Mouse (Mus musculus) CH12.LX (cell line): ENCODE results near the gene Hist1h1t. TPM values are rescaled to one million over a fixed set of nuclear protein-coding genes. Genes with fewer than 3 reads are reported as not detected.

ENCODE experiments used
- DNase-seq: peaks from one replicate; pipeline ENCODE4 v3.0.0-alpha.2; 2013; ENCODE audit errors: extremely low read depth
- H3K27ac ChIP-seq: 2 replicates; pipeline ENCODE4 v1.5.1; 2012; ENCODE audit warnings: low read depth, mild to moderate bottlenecking, control low read depth, moderate library complexity; ENCODE audit not compliant: insufficient read depth
- H3K27me3 ChIP-seq: replicated peaks from 2 replicates; pipeline ENCODE3; 2012; ENCODE audit warnings: inconsistent platforms
- H3K36me3 ChIP-seq, 2 experiments: replicated peaks in 1 of 2; 2 replicates each; pipeline versions ENCODE3 to v1.6.1; 2012; ENCODE audit warnings: inconsistent platforms in 1 of 2, low read length in 1 of 2, mild to moderate bottlenecking in 1 of 2, mixed read lengths in 1 of 2, moderate library complexity in 1 of 2; ENCODE audit not compliant: control insufficient read depth in 1 of 2, insufficient read depth in 1 of 2
- H3K4me1 ChIP-seq, 2 experiments: 2 replicates each; pipeline ENCODE4 v1.6.1; 2012; ENCODE audit warnings: inconsistent platforms in 1 of 2, moderate library complexity in 1 of 2; ENCODE audit not compliant: insufficient read depth in 2 of 2, control insufficient read depth in 1 of 2
- H3K4me2 ChIP-seq: 2 replicates; pipeline ENCODE4 v1.6.1; 2012; ENCODE audit warnings: low read depth, mild to moderate bottlenecking, control low read depth; ENCODE audit not compliant: poor library complexity, insufficient read depth, severe bottlenecking
- H3K4me3 ChIP-seq, 3 experiments: fragments of 150-350 bp in 1 of 3; sonication (generic) in 1 of 3; replicated peaks in 1 of 3; 2 replicates each; pipeline versions ENCODE3 to v1.5.1; 2011 to 2012; ENCODE audit warnings: low read depth in 2 of 3, low read length in 2 of 3, mild to moderate bottlenecking in 2 of 3, moderate library complexity in 2 of 3, control low read depth in 1 of 3, improper control_type of control experiment in 1 of 3, inconsistent platforms in 1 of 3, mixed read lengths in 1 of 3; ENCODE audit not compliant: poor library complexity in 1 of 3
- H3K79me2 ChIP-seq: replicated peaks from 2 replicates; pipeline ENCODE4 v1.6.1; 2012; ENCODE audit warnings: mild to moderate bottlenecking, moderate library complexity; ENCODE audit not compliant: control insufficient read depth, poor library complexity, insufficient read depth, severe bottlenecking; ENCODE audit errors: extremely low read depth
- H3K9ac ChIP-seq: 2 replicates; pipeline ENCODE4 v1.6.1; 2012; ENCODE audit warnings: low read depth, mild to moderate bottlenecking, control low read depth, moderate library complexity; ENCODE audit not compliant: insufficient read depth
- H3K9me3 ChIP-seq: replicated peaks from 2 replicates; pipeline ENCODE3; 2012; ENCODE audit warnings: low read length, inconsistent platforms, mixed read lengths
- BHLHE40 ChIP-seq: IDR thresholded peaks from 2 replicates; pipeline ENCODE4 v1.6.1; 2011; ENCODE audit warnings: mild to moderate bottlenecking, low read depth, low read length, improper control_type of control experiment
- CHD2 ChIP-seq: IDR thresholded peaks from 2 replicates; pipeline ENCODE4 v1.6.1; 2011; ENCODE audit warnings: low read length, improper control_type of control experiment
- EP300 ChIP-seq: IDR thresholded peaks from 2 replicates; pipeline ENCODE4 v1.6.1; 2011; ENCODE audit warnings: low read length, improper control_type of control experiment
- ETS1 ChIP-seq: conservative IDR thresholded peaks from 2 replicates; pipeline ENCODE4 v1.6.1; 2012; ENCODE audit warnings: low read depth, mild to moderate bottlenecking, inconsistent platforms, low read length, improper control_type of control experiment, moderate library complexity
- HCFC1 ChIP-seq: IDR thresholded peaks from 2 replicates; pipeline ENCODE4 v1.6.1; 2012; ENCODE audit warnings: low read depth, mild to moderate bottlenecking, inconsistent platforms, low read length, improper control_type of control experiment
- JUND ChIP-seq: conservative IDR thresholded peaks from 2 replicates; pipeline ENCODE4 v1.6.1; 2011; ENCODE audit warnings: low read depth, low read length, improper control_type of control experiment
- MAFK ChIP-seq: IDR thresholded peaks from 2 replicates; pipeline ENCODE4 v1.6.1; 2011; ENCODE audit warnings: low read length, improper control_type of control experiment; ENCODE audit not compliant: insufficient replicate concordance
- MEF2A ChIP-seq: IDR thresholded peaks from 2 replicates; pipeline ENCODE4 v1.6.1; 2014; ENCODE audit warnings: low read depth, mild to moderate bottlenecking, inconsistent platforms, low read length, improper control_type of control experiment, borderline replicate concordance
- NELFE ChIP-seq: IDR thresholded peaks from 2 replicates; pipeline ENCODE4 v1.6.1; 2011; ENCODE audit warnings: low read depth, low read length, improper control_type of control experiment
- PAX5 ChIP-seq: IDR thresholded peaks from 2 replicates; pipeline ENCODE4 v1.6.1; 2012; ENCODE audit warnings: low read length, inconsistent platforms, mixed read lengths
- POLR2AphosphoS2 ChIP-seq: IDR thresholded peaks from 2 replicates; pipeline ENCODE4 v1.6.1; 2011; ENCODE audit warnings: low read depth, low read length, improper control_type of control experiment
- SIN3A ChIP-seq: IDR thresholded peaks from 2 replicates; pipeline ENCODE4 v1.6.1; 2012; ENCODE audit warnings: low read length, improper control_type of control experiment, inconsistent platforms
- TBP ChIP-seq: conservative IDR thresholded peaks from 2 replicates; pipeline ENCODE4 v1.6.1; 2011; ENCODE audit warnings: low read depth, low read length, improper control_type of control experiment
- dilution Hi-C: fragments of 300-500 bp; cut with MboI; formaldehyde crosslinking; loops from 2 replicates; pipeline ENCODE4 v1.14.3; 2020; ENCODE audit warnings: low sequenced_read_pairs; ENCODE audit not compliant: extremely low pct_unique_long_range_greater_than_20kb, extremely low pct_ligation_motif_present
- in situ Hi-C: fragments of 300-500 bp; cut with MboI; formaldehyde crosslinking; loops from 3 replicates; pipeline ENCODE4 v1.14.3; 2019; ENCODE audit warnings: low sequenced_read_pairs, low pct_ligation_motif_present, low pct_unique_long_range_greater_than_20kb, mixed read lengths
- polyA plus RNA-seq: library from polyadenylated mRNA; unstranded; fragments of >175 nt; gene quantifications from 2 replicates; pipeline ENCODE4 v1.2.1, GENCODE M21; 2012; ENCODE audit warnings: low read depth; ENCODE audit not compliant: insufficient read length
- total RNA-seq, 2 experiments: library from RNA; depleted of rRNA; stranded (reverse); fragments of 300-350 nt in 1 of 2; fragments of >200 nt in 1 of 2; gene quantifications; 2 replicates each; pipeline ENCODE4 v1.2.3; 2012 to 2014

Hist1h1t gene
- total and polyA plus RNA-seq, 3 experiments = 0.38 TPM; not detected in 2

GRCm38 (mm10) chr13:23685121-23685861 lies 10.3 kb upstream of the Hist1h1t start:
- no peak for TF ChIP-seq PAX5
- TF ChIP-seq NELFE = 0 out of 2 replicates have a peak, but pooled peaks have one; percentile 24
- 0 out of 2 replicates have a peak, but pooled peaks have one; percentile 14 for TF ChIP-seq TBP
- TF ChIP-seq, all 38 proteins: peak for 2
- Histone ChIP-seq H3K9ac (peak overlapping the region; percentile 91), H3K4me3 (peak overlapping the region; percentile 39 to 66 (median 47)), H3K9me3 (no peaks in the 10 kb centered on the region), H3K27ac (peak overlapping the region; percentile 99), H3K4me2 (peak overlapping the region; percentile 97), H3K27me3 (no peaks in the 10 kb centered on the region), H3K79me2 (no peaks in the 10 kb centered on the region), H3K4me1 (peaks cover 11 to 40% of the 10 kb centered on the region in 2 experiments; a peak in 3 of 4 replicates), H3K36me3 (no peaks in the 10 kb centered on the region)
- in situ Hi-C loops = loop anchor here (10.0 kb wide), 1 partner anchor 50 kb away; no protein-coding TSS in a partner anchor
- peak; percentile 72 for DNase-seq
- dilution Hi-C loops = no loop called here

- H3K9ac ChIP-seq = peak overlapping the region; percentile 91
- H3K79me2 ChIP-seq = no peaks in the 10 kb centered on the region
- DNase-seq = peak; percentile 31
- H3K4me2 ChIP-seq = peak overlapping the region; percentile 97
- peak overlapping the region; percentile 99 for H3K27ac ChIP-seq
- H3K4me1 ChIP-seq = peaks cover 11 to 40% of the 10 kb centered on the region in 2 experiments; a peak in 3 of 4 replicates
- peak overlapping the region; percentile 26 to 66 (median 31) for H3K4me3 ChIP-seq
- H3K36me3 ChIP-seq = no peaks in the 10 kb centered on the region
- no peaks in the 10 kb centered on the region for H3K27me3 ChIP-seq
- in situ Hi-C loops (loop anchor here (10.0 kb wide), 1 partner anchor 51 kb away; no protein-coding TSS in a partner anchor), dilution Hi-C loops (no loop called here)
- H3K9me3 ChIP-seq = no peaks in the 10 kb centered on the region
- no peak for TF ChIP-seq MEF2A
- no peak for TF ChIP-seq POLR2AphosphoS2
- TF ChIP-seq CHD2 = no peak
- 0 out of 2 replicates have a peak, but pooled peaks have one; percentile 22 for TF ChIP-seq SIN3A
- TF ChIP-seq ETS1 = no peak
- no peak for TF ChIP-seq JUND
- peak; percentile 45 for TF ChIP-seq BHLHE40
- TF ChIP-seq HCFC1 = no peak
- no peak for TF ChIP-seq EP300
- no peak for TF ChIP-seq MAFK
These were observed 9.6 kb upstream of the Hist1h1t start for GRCm38 (mm10) chr13:23685966-23686365.
